Mouse (Mus musculus): ENCODE measurements around the gene Disc1. TPM values are rescaled to one million over a fixed set of nuclear protein-coding genes. Genes with fewer than 3 reads are reported as not detected.

Disc1 gene
- polyA plus RNA-seq, 1 experiment from 2014 or later: 2.7 TPM

DNA sequence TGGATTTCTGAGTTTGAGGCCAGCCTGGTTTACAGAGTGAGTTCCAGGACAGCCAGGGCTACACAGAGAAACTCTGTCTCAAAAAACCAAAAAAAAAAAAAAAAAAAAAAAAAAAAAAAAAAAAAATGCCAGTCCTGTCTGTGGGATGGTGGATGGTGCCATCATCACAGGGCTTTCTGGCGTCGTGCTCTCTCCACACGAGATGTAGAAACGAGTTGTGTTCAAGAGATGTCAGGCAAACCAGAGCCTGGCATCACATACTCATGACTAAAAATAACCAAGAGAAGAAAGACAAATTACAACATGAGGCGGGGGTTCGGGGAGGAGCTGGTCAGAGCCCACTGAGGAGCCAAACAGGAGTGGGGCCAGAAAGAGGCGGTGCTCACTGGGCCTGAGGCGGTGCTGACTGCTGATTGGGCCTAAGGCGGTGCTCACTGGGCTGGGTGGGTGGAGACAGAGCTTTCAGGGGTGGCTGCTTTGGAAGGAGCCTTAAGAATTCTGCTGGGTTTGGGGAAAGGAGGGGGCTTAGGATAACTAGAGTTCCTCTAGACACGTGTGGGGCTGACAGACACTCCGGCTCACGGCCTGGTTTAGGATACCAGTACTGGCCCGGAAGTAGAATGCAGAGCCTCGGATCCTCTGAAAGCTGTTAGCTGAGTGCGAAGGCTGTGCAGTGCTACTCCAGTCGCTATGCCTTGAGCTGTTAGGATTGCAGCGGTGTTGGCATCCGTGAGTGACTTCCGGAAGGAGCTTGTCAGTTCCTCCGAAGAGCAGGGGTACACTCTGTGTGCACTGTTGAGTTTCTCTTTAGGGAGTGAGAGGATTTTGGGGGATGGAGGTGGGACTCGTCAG, 37.1 kb downstream of the Disc1 start:
- peak; percentile 72 for ATAC-seq (replicated peaks; ENCODE audit: insufficient number of reproducible peaks, insufficient read depth, low FRiP score, low read depth)
- Histone ChIP-seq H3K4me2 (peak overlapping the region; percentile 41), H3K27ac (no peak overlapping the region; the same call in 1 of the 2 replicates)

DNA sequence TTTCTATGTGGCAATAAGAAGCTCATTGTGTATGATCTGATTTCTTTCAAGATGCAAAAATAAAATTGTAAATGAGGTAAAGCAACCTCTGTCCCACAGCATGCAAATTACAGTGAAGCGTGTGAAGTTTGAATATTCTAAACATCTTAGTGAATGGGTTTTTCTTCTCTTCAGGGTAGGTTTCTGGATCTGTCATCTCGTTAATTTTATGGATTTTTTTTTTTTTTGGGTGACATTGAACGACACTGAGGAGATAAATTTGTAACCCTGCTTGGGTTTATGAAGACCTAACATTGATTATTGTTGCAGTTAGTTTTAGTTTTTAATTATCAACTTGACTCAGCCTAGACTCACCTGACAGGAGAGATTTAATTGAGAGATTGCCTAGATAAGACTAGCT, 43.1 kb downstream of the Disc1 start:
- H3K9me3 ChIP-seq (replicated peaks): no peaks in the 10 kb centered on the region
- 75% methylated on average over 3 of the region's 3 CpGs for WGBS
- H3K4me3 ChIP-seq: no peak overlapping the region
- H3K27me3 ChIP-seq: no peaks in the 10 kb centered on the region
- no peak for ATAC-seq (replicated peaks; ENCODE audit: insufficient number of reproducible peaks, insufficient read depth, low FRiP score, low read depth)
- no peak overlapping the region for H3K27ac ChIP-seq
- H3K9ac ChIP-seq: no peak overlapping the region
- no peaks in the 10 kb centered on the region for H3K36me3 ChIP-seq
- H3K4me2 ChIP-seq: no peak overlapping the region
- peaks cover 4% of the 10 kb centered on the region for H3K4me1 ChIP-seq (replicated peaks)

More for the DNA sequence above, 37.1 kb downstream of the Disc1 start:
- Histone ChIP-seq H3K9ac (no peak overlapping the region), H3K9me3 (replicated peaks) (no peaks in the 10 kb centered on the region), H3K4me3 (peak overlapping the region; percentile 7; the same call in 1 of the 2 replicates), H3K27me3 (no peaks in the 10 kb centered on the region), H3K4me1 (replicated peaks) (peaks cover 8% of the 10 kb centered on the region; the same call in 1 of the 2 replicates), H3K36me3 (no peaks in the 10 kb centered on the region)
- WGBS: 48% methylated on average over 21 of the region's 21 CpGs

DNA sequence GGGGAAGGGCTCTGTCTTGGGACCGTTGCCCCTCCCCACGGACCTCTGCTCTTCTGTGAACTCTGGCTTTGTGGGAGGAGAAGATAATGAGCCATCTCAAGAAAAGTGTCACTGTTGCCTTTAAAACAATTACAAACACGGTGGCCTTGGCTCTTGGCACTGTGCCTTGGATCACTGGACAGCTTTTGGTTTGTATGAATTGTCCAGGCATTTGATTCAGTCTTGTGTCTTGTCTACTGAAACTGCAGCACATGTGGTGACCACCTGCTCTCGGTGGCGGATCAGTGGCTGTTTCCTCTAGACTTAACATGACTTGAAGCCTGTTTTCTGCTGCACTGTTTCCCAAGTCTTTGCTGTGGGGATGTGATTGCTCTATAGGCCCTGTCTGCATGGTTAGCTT, 44.1 kb downstream of the Disc1 start:
- Histone ChIP-seq H3K4me3 (no peak overlapping the region), H3K4me2 (no peak overlapping the region), H3K9ac (no peak overlapping the region), H3K27ac (no peak overlapping the region), H3K4me1 (replicated peaks) (peaks cover 11% of the 10 kb centered on the region), H3K9me3 (replicated peaks) (no peaks in the 10 kb centered on the region), H3K27me3 (no peaks in the 10 kb centered on the region), H3K36me3 (no peaks in the 10 kb centered on the region)
- ATAC-seq (replicated peaks; ENCODE audit: insufficient number of reproducible peaks, insufficient read depth, low FRiP score, low read depth): no peak
- 62% methylated on average over 5 of the region's 5 CpGs for WGBS

DNA sequence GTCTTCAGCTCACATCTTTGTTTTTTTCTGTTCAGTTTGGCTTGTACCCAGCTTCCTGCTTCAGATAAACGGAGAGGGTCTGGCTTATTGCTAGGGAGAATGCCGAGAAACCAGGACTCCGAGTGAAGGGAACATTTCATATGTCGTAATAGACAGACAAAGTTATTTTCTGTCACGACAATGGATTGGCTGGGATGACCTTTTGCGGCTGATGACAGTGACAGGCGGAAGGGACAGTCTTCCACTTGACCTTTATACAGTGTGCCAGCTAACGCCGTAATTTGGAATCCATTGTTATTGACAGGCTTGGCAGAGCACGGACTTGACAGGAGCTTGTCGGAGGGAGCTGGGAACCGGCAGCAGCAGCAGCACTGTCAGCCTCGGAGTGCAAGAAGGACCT, 48.3 kb downstream of the Disc1 start:
- peaks cover 11% of the 10 kb centered on the region for H3K4me1 ChIP-seq (replicated peaks)
- H3K27ac ChIP-seq: no peak overlapping the region
- H3K4me3 ChIP-seq: no peak overlapping the region
- no peaks in the 10 kb centered on the region for H3K27me3 ChIP-seq
- no peaks in the 10 kb centered on the region for H3K36me3 ChIP-seq
- H3K4me2 ChIP-seq: peak overlapping the region; percentile 42
- ATAC-seq (replicated peaks; ENCODE audit: insufficient number of reproducible peaks, insufficient read depth, low FRiP score, low read depth): 0 out of 2 replicates have a peak, but pooled peaks have one; percentile 38
- 33% methylated on average over 13 of the region's 13 CpGs for WGBS
- H3K9ac ChIP-seq: no peak overlapping the region
- H3K9me3 ChIP-seq (replicated peaks): no peaks in the 10 kb centered on the region

DNA sequence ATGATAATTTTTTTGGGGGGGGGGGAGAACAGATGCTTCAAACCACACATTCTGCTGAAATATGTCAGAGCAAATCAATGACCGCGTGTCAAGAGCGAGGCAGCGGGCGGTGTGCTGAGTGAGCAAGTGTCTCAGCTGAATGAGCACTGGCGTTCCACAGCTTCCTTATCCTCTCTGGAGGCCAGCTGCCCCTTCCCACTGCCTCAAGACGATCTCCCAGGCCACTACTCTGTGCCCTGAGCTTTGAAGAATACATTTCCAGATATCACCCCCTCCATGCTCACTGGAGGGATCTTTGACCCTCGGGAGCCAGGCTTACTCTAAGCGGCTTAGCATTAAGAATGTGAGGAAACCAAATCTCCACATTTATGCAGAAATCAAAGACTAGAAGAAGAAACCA, 59.2 kb downstream of the Disc1 start:
- WGBS: 58% methylated on average over 9 of the region's 9 CpGs
- H3K27ac ChIP-seq: no peak overlapping the region
- H3K9ac ChIP-seq: no peak overlapping the region

DNA sequence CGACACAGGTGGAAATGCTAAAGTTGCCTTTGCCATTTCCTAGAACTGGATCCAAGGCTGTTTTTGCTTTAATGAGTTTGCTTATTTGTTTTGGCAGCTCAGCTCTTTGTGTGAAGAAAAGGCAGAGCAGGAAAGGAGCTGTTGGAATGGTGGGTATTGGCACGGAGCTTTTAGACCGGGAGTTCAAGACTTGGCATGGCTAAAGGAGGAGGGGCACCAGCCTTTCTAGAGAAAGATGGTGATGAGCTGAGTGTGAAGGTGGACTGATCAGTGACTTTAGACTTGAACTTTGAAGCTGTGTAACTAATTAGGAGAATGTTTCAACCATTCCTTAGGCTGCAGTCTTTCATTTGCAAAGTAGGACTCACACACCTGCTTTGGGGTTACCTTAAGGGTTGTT, 59.8 kb downstream of the Disc1 start:
- no peak for ATAC-seq (replicated peaks; ENCODE audit: insufficient number of reproducible peaks, insufficient read depth, low FRiP score, low read depth)
- 67% methylated on average over 3 of the region's 3 CpGs for WGBS

More for the DNA sequence above, 59.2 kb downstream of the Disc1 start:
- Histone ChIP-seq H3K9me3 (replicated peaks) (no peaks in the 10 kb centered on the region), H3K36me3 (no peaks in the 10 kb centered on the region), H3K4me2 (no peak overlapping the region), H3K4me1 (replicated peaks) (no peaks in the 10 kb centered on the region), H3K27me3 (no peaks in the 10 kb centered on the region), H3K4me3 (no peak overlapping the region)
- ATAC-seq (replicated peaks; ENCODE audit: insufficient number of reproducible peaks, insufficient read depth, low FRiP score, low read depth): no peak

DNA sequence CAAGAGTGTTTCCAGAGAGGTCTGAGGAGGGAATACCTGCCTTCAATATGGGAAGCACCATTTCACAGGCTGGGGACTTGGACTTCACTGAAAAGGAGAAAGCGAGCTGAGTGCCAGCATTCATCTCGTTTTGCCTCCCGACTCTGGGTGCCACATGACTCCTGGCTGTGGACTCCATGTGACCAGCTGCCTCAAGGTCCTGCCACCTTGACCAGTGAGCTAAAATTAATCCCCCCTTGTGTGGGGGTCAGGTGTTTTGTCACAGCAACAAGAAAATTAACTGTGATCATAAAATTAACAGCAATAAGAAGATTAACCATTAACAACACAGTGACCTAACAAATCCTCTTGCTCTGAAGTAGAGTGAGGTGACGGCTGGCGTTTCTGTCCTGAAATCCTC, 61.3 kb downstream of the Disc1 start:
- Histone ChIP-seq H3K27ac (no peak overlapping the region), H3K4me3 (no peak overlapping the region), H3K9me3 (replicated peaks) (no peaks in the 10 kb centered on the region), H3K9ac (no peak overlapping the region), H3K27me3 (no peaks in the 10 kb centered on the region), H3K4me1 (replicated peaks) (no peaks in the 10 kb centered on the region), H3K36me3 (no peaks in the 10 kb centered on the region), H3K4me2 (no peak overlapping the region)
- WGBS: 79% methylated on average over 5 of the region's 5 CpGs
- no peak for ATAC-seq (replicated peaks; ENCODE audit: insufficient number of reproducible peaks, insufficient read depth, low FRiP score, low read depth)

More for the DNA sequence above, 59.8 kb downstream of the Disc1 start:
- Histone ChIP-seq H3K27ac (no peak overlapping the region), H3K27me3 (no peaks in the 10 kb centered on the region), H3K9me3 (replicated peaks) (no peaks in the 10 kb centered on the region), H3K4me1 (replicated peaks) (no peaks in the 10 kb centered on the region), H3K4me3 (no peak overlapping the region), H3K4me2 (no peak overlapping the region), H3K9ac (no peak overlapping the region), H3K36me3 (no peaks in the 10 kb centered on the region)

DNA sequence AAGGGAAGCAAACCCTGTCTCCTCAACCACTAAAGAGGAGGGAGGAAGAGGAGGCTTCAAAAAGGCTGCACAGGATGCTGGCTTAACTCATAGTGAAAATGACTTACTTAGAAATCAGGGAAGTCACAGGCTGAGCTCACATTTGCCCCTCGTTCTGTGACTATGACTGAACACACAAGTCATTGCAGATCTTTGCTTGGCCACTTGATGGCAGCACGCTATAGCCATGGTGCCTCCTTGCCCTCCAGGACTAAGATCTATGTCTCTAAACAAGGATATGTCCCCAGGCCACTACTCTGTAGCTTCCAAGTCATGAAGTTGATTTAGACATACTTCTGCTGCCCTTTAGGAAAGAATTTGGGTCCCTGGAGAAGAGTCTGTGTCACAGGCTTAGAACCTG, 62.6 kb downstream of the Disc1 start:
- Histone ChIP-seq H3K4me1 (replicated peaks) (peaks cover 3% of the 10 kb centered on the region; the same call in 1 of the 2 replicates), H3K9ac (no peak overlapping the region), H3K27me3 (no peaks in the 10 kb centered on the region), H3K4me3 (no peak overlapping the region), H3K36me3 (no peaks in the 10 kb centered on the region), H3K9me3 (replicated peaks) (no peaks in the 10 kb centered on the region), H3K27ac (no peak overlapping the region), H3K4me2 (no peak overlapping the region)
- WGBS: 13% methylated on average over 2 of the region's 2 CpGs
- ATAC-seq (replicated peaks; ENCODE audit: insufficient number of reproducible peaks, insufficient read depth, low FRiP score, low read depth): 0 out of 2 replicates have a peak, but pooled peaks have one; percentile 31

DNA sequence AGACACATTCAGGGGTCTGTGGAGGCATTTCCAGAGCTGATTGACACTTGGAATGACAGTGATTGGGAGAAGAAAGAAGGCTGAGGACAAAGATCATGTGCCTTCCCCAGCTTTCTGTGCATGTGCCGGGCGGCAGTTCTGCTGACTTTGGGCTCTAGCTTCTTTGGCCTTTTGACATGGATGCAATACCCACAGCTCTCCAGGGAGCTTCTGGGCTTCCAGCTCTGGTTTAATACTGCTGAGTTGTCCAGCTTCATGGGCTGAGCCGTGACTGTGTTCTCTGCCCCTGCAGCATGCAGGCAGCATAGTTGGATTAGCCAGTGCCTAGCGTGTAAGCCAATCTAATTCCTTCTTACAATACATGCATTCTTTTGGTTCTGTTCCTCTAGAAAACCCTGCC, 72.5 kb downstream of the Disc1 start:
- ATAC-seq (replicated peaks; ENCODE audit: insufficient number of reproducible peaks, insufficient read depth, low FRiP score, low read depth): no peak
- no peak overlapping the region for H3K9ac ChIP-seq
- 91% methylated on average over 4 of the region's 4 CpGs for WGBS

DNA sequence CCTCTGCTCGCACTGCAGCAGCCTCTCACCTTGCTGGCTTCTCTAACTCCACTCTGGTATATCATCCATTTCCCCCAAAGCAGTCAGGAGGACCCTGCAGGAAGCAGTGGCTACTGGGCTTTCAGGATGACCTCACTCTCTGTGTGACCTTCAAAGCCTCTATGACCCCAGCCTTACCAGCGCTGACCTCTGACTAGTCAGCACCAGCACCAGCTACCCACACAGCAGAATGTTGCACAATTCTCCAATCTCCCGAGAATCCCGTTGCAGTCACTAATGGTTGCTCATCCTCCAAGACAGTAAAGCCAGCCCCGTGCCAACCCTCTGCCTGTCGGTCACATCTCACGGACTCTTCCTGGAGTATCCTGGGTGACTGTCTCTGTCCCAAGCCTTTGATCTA, 73.6 kb downstream of the Disc1 start:
- H3K4me3 ChIP-seq: no peak overlapping the region
- H3K9me3 ChIP-seq (replicated peaks): no peaks in the 10 kb centered on the region
- H3K4me1 ChIP-seq (replicated peaks): peaks cover 15% of the 10 kb centered on the region
- H3K4me2 ChIP-seq: no peak overlapping the region
- ATAC-seq (replicated peaks; ENCODE audit: insufficient number of reproducible peaks, insufficient read depth, low FRiP score, low read depth): no peak
- H3K9ac ChIP-seq: no peak overlapping the region
- H3K27me3 ChIP-seq: no peaks in the 10 kb centered on the region
- H3K27ac ChIP-seq: no peak overlapping the region
- 79% methylated on average over 7 of the region's 7 CpGs for WGBS
- no peaks in the 10 kb centered on the region for H3K36me3 ChIP-seq

More for the DNA sequence above, 72.5 kb downstream of the Disc1 start:
- H3K27ac ChIP-seq: no peak overlapping the region
- peaks cover 9% of the 10 kb centered on the region for H3K4me1 ChIP-seq (replicated peaks)
- H3K4me2 ChIP-seq: no peak overlapping the region
- H3K4me3 ChIP-seq: no peak overlapping the region
- no peaks in the 10 kb centered on the region for H3K27me3 ChIP-seq
- no peaks in the 10 kb centered on the region for H3K36me3 ChIP-seq
- H3K9me3 ChIP-seq (replicated peaks): no peaks in the 10 kb centered on the region

DNA sequence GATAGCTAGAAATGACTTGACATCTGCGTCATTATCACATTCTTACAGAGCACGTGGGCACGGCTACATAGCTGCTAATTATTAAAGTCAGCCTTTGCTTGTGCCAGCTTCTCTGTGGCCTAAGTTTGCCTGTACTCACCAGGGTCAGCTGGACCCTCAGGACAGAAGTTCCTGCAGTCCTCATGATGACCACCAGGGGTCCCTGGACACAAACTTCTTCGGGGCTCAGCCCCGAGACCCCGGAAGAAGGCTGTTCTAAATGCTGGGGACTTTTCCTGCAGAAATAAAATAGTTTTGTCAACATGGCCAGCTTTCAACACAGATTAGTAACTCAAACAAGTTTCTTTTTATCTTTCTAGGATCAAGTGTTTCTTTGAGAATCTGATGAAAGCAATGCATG, 74.3 kb downstream of the Disc1 start:
- ATAC-seq (replicated peaks; ENCODE audit: insufficient number of reproducible peaks, insufficient read depth, low FRiP score, low read depth): no peak
- H3K27ac ChIP-seq: no peak overlapping the region
- 24% methylated on average over 6 of the region's 6 CpGs for WGBS

DNA sequence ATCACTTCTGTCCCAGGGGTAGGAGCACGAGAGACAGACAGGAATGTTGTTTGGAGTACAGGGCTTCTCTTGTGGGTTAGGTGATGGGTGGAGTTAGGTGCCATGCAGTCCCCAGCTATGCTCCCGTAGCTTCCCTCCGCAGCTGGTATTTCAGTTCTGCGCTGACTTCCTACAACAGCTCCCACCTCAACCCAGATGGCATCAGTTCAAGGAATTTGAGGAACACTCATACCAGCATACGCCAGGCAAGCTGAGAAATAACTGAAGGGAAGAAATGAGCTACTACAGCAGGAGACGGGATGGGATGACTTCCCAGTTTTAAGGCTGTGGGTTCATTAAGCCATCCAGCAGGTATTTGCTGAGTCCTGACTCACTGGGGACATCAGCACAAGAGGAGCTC, 76.8 kb downstream of the Disc1 start:
- H3K27me3 ChIP-seq: no peaks in the 10 kb centered on the region
- H3K9ac ChIP-seq: no peak overlapping the region
- H3K36me3 ChIP-seq: no peaks in the 10 kb centered on the region
- H3K9me3 ChIP-seq (replicated peaks): no peaks in the 10 kb centered on the region
- H3K27ac ChIP-seq: no peak overlapping the region
- H3K4me3 ChIP-seq: no peak overlapping the region
- no peak overlapping the region for H3K4me2 ChIP-seq
- peaks cover 34% of the 10 kb centered on the region for H3K4me1 ChIP-seq (replicated peaks)
- no peak for ATAC-seq (replicated peaks; ENCODE audit: insufficient number of reproducible peaks, insufficient read depth, low FRiP score, low read depth)
- 62% methylated on average over 6 of the region's 6 CpGs for WGBS

More for the DNA sequence above, 74.3 kb downstream of the Disc1 start:
- Histone ChIP-seq H3K36me3 (no peaks in the 10 kb centered on the region), H3K9me3 (replicated peaks) (no peaks in the 10 kb centered on the region), H3K9ac (no peak overlapping the region), H3K27me3 (no peaks in the 10 kb centered on the region), H3K4me3 (no peak overlapping the region), H3K4me2 (no peak overlapping the region), H3K4me1 (replicated peaks) (peaks cover 17% of the 10 kb centered on the region)

Measured in heart, embryonic 15.5 days (tissue).